Mouse (Mus musculus) embryonic stem cell, embryonic (primary cell): ENCODE data around the gene Rps12-ps3.

Source experiments
- CTCF ChIA-PET, 4 experiments: fragments of 300-600 bp in 2 of 4; fragments of 350-600 bp in 2 of 4; sonication (Branson Sonifier 250); formaldehyde crosslinking; loops; one replicate each; lab custom pipeline; 2022; ENCODE audit warnings: inconsistent platforms in 2 of 4; lab: Charles Lee
- POLR2A ChIA-PET, 4 experiments: fragments of 300-600 bp in 2 of 4; fragments of 350-600 bp in 2 of 4; sonication (Branson Sonifier 250); formaldehyde crosslinking; loops; one replicate each; lab custom pipeline; 2022; ENCODE audit warnings: antibody characterized with exemption in 4 of 4, inconsistent platforms in 1 of 4; lab: Charles Lee

The Rps12-ps3 gene

DNA sequence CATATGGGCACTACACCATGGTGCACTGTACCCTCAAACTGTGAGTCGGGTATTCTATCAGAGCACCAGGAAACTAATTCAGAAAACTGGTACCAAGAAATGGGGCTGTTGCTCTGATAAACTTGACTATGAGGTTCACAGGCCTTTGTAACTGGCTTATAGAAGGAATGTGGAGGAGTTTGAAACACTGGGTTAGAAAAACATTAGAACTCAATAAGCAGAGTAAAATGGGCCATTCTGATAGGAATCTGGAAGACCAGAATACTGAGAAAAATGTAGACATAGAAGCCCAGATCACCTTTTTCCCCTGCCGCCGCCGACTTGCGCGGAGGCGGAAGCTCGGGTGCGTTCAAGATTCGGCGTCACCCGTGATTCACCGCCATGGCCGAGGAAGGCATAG lies at the start of gene Rps12-ps3:
TSS of gene Rps12-ps3 (plus strand) at position 301 of the 400 bp plus-strand sequence.
- POLR2A ChIA-PET = no interaction called here

DNA sequence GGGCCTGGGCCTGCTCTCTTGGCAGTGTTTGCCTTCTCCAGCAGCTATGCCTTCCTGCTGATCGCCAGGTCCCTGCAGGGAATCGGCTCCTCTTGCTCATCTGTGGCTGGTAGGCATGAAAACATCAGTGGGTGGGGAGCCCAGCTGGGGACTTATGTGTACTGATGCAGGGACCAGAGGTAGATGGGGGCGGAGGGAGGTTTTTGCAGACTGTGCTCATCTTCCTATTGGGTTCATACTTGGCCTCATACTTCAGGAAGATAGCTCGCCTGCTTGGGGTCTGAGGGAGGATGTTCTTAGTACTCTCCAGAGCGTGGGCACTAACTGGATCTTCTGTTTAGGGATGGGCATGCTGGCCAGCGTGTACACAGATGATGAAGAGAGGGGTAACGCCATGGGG lies 48.9 kb upstream of the Rps12-ps3 start:
- CTCF ChIA-PET = interaction anchor here in 1 of 4 experiments (1.2 kb wide), 1 partner anchor 33 kb away, joined by 3 read pairs; no protein-coding TSS in a partner anchor
- POLR2A ChIA-PET = interaction anchor here in 1 of 4 experiments (0.6 to 1.4 kb wide), 2 partner anchors 9 to 384 kb away, joined by 3 to 6 read pairs; no protein-coding TSS in a partner anchor

More for the DNA sequence above, at the start of gene Rps12-ps3:
- CTCF ChIA-PET = no interaction called here

DNA sequence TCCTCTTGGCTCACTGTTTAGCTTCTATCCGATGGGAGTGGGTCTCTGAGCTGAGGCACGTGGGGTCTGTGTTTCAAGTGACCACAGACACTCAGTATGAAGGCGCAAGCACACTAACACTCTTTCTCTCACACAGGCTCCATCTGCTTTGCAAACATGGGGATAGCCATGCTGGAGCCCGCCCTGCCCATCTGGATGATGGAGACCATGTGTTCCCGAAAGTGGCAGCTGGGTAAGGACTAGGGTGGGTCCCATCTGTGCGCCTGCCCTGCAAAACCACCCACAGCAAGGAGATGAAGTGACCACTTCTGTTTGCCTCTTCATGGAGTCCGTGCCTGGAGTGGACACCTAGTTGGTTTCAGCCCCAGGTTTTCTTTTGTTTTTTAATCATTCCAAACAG lies 45.7 kb upstream of the Rps12-ps3 start:
- ChIA-PET POLR2A (interaction anchor here in 1 of 4 experiments (2.0 kb wide), 1 partner anchor 10 kb away, joined by 8 read pairs; no protein-coding TSS in a partner anchor), CTCF (interaction anchor here in 2 of 4 experiments (1.0 kb wide), 2 partner anchors 37 kb away, joined by 3 to 4 read pairs; no protein-coding TSS in a partner anchor)

DNA sequence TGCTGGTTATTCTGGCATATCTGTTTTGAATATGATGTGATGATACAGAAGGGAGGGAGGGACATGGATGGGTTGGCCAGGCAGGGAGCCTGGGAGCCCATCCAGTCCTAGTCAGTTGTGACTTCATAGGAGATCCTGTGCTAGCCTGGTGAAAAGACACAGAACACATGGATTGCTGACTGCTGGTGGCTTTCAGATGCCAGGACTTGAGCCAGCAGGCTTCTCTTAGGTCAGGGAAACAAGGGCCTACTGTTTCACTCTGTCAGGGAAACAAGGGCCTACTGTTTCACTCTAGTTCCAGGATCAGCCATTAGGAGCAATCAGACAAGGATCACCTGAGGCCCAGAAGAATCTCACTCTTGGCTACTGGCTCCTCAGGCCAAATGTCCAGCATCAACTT lies 41.2 kb upstream of the Rps12-ps3 start:
- POLR2A ChIA-PET = interaction anchor here in 2 of 4 experiments (0.5 to 2.2 kb wide), 3 partner anchors 9 to 307 kb away, joined by 3 to 7 read pairs (median 4); no protein-coding TSS in a partner anchor
- CTCF ChIA-PET = interaction anchor here in 1 of 4 experiments (0.7 kb wide), 1 partner anchor 41 kb away, joined by 4 read pairs; no protein-coding TSS in a partner anchor

DNA sequence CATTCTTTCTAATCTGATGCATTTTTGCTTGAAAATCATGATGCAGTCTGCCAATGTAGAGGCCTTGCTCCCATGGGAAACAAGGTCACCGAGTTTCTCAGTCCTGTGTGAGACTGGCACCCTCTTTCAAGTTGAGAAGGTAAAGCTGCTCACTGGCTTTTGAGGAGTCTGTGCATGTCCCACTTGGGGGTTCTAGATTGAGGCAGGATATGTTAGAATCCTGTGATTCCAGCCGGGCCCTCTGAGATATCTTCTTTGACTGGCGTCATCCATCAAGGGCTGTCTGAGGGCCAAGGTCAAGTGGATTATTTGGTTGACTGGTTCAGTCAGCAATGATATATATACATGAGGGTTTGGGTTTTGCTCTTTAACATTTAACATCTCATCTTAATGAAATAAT lies 40.1 kb upstream of the Rps12-ps3 start:
- ChIA-PET POLR2A (no interaction called here), CTCF (no interaction called here)

DNA sequence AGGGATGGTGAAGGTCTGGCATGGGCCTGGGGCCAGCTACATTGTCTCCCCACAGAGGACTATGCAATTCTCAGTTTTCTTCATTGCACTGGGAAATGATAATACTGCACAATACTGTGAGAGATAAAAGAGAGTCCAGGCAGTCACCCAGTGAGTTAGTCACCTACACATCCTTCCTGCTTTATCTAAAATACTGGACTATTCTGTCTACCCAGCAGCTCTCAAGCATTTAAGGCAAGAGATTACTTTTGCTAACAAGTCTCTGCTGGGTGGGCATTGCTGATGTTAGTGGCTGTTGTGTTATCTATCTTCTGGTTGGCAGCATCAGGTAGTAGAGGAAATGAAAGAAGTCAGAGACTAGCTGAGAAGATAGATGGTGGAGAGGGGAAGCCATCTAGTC lies 33.0 kb upstream of the Rps12-ps3 start:
- ChIA-PET POLR2A (no interaction called here), CTCF (interaction anchor here in 1 of 4 experiments (0.6 kb wide), 1 partner anchor 10 kb away, joined by 5 read pairs; no protein-coding TSS in a partner anchor)

DNA sequence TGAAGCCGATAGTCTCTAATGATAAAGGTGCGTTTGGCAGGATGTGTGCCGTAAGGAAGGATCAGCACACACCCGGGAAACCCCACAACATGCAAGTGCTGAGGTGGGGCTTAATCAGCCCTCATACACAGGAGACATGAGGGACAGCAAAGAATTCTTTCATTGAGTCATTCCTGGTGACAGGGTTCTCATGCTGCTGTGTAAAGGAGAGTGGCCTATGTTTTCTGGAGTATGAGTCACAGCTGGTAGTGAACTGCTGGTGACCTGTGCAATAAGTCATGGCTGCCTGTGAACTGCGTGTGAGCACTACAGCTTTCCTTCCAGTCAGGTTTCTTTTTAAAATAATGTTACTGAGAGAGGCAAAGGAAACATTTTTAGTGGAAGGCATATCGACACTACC lies 32.3 kb upstream of the Rps12-ps3 start:
- POLR2A ChIA-PET = interaction anchor here in 2 of 4 experiments (0.7 to 2.0 kb wide), 4 partner anchors 9 to 345 kb away, joined by 4 to 7 read pairs (median 4); no protein-coding TSS in a partner anchor

DNA sequence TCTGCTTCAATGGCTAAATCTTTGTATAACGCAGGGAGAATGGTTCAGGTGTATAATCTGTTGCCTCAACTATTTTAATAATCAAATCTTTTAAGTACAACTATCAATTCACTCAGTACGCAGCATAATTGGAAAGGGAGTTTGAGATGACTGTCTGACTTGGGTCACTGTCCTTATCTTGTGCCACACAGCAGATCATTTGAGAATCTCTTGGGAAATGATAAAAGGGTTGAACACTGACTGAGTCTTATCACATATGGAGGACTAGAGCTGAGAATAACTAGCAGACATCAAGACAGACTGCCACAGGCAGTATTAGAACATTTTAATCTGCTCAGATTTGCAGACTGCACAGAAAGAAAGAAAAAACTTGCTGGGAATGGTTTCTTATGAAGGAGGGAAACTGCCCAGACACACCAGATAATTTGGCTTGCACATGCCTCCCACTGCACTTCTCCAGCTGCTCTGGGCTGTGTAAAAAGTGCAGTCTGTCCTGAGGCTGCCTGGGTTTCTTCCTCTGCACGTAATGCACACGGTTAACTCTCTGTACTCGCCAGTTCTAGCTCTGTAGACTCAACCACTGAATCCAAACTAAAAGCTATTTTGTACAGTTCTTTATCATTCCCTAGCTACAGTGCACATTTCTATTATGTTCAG lies 29.8 kb upstream of the Rps12-ps3 start:
- ChIA-PET CTCF (interaction anchor here in 1 of 4 experiments (1.0 to 2.5 kb wide), 2 partner anchors 53 kb away, joined by 5 to 10 read pairs; no protein-coding TSS in a partner anchor), POLR2A (no interaction called here)

More for the DNA sequence above, 32.3 kb upstream of the Rps12-ps3 start:
- CTCF ChIA-PET = interaction anchor here in 2 of 4 experiments (1.3 to 2.5 kb wide), 2 partner anchors 50 kb away, joined by 3 to 10 read pairs; no protein-coding TSS in a partner anchor

DNA sequence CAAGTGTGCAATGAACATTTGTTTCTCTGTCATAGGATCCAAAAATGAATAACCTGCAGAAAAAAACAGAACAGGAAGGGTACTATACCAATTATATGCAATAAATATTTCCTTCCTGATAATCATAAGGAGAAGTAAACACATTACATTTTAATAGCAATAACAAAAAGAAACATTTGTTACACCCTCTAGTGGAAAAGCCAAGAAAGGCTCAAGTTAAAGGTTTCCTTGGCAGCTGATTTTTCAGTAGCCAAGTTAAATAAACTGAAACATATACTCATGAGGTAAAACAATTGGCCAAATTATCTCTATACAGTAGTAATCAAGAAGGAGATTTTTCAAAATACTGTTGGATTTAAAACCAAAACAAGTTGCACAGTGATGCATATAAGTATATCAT lies 6.8 kb upstream of the Rps12-ps3 start:
- CTCF ChIA-PET = interaction anchor here in 2 of 4 experiments (0.5 to 1.3 kb wide), 3 partner anchors 8 to 509 kb away, joined by 3 to 5 read pairs (median 4); no protein-coding TSS in a partner anchor
- POLR2A ChIA-PET = no interaction called here

DNA sequence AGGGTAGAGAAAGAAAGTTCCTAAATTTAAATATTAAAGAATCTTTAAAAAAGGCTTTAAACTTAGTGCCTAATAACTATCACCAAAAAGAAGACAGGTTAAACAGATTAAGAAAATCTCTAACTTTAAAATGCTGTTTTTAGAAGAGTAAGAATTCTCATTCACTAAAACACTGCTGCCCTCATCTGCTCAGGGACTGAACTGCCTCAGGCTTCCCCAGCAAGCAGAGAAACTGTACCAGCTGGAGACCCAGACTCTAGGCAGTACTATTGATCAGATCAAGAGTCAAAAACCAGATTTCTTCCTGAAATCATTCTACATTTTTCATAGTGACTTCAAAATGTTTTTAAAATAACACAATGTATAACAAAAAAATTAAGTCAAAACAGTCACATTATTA lies 5.5 kb upstream of the Rps12-ps3 start:
- ChIA-PET POLR2A (no interaction called here), CTCF (interaction anchor here in 2 of 4 experiments (1.0 kb wide), 2 partner anchors 77 kb away, joined by 4 to 5 read pairs; no protein-coding TSS in a partner anchor)

DNA sequence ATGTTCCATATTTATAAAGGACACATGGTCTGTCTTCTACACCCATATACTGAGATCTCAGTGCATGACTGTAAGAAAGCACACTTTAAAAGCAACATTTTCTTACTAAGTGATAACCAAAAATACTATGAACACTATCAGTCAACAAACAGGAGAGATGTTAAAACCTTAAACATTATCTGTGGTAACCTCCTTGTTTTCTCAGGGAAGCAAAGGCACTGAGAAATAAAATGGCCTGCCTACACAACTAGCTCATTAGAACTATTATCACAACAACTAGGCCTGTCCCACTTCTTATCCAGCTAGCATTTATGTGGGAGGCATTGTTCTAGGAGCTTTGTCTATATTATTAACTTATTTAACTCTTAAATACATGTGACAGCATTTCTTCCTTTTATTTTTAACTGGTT lies 8.7 kb downstream of the Rps12-ps3 start:
- ChIA-PET CTCF (no interaction called here), POLR2A (no interaction called here)

DNA sequence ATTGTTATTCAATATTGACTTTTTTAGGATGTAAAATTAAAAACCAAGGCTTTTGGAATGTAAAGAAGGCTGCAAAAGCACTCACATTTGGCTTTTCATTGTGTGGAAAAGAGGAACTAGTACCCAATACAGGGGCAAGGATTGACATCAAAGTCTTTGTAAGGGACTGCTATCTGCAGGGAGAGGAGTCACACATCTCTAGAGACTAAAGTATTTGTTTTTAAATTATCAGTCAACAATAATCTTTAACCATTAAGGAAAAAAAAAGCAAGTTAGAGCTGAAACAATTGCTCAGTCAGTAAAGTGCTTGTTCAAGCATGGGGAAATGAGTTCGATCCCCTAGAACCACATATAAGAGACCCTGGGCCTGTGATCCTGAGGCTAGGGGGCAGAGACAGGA lies 14.6 kb downstream of the Rps12-ps3 start:
- POLR2A ChIA-PET = interaction anchor here in 2 of 4 experiments (1.9 to 2.5 kb wide), 2 partner anchors 8 kb away, joined by 6 to 7 read pairs; partner anchors contain the start of gene Pdzd8 (in 1 of the 2)
- CTCF ChIA-PET = no interaction called here

DNA sequence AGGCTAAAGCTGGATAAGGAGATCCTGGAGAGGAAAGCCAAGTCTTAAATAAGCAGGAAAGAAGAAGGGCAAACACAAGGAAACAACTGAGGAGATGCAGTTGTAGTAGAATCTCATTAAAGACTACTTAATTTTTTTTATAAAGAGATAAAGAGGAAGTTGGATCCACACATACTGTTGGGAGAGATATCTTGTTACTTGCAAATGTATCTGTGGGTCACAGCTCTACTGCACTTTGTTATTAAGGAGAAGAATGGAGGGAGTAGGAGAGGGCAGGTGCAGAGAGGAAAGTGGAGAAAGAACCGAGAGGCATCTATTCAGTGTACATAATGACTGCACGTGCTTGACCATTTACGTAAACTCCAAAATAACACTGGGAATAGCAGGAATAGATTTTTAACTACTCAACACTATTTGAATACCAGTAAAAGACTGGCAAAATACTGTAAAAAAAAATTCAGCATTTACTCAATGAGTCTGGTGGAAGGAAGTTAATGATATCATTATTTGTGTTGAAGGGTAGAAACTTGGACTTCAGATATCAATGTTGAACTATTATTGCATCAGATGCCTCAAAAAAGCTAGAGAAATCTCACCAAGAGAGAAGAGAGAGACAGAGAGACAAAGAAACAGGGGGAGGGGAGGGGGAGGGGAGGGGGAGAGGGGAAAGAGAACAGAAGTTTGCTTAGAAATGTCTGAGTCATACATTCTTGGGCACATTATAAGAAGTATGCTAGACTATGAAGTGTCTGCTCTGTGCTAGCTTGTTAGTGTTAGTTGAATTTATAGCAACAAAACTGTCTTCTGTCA lies 16.0 kb downstream of the Rps12-ps3 start:
- ChIA-PET CTCF (no interaction called here), POLR2A (interaction anchor here in 2 of 4 experiments (0.6 kb wide), 3 partner anchors 34 to 221 kb away, joined by 3 to 8 read pairs (median 3); no protein-coding TSS in a partner anchor)

DNA sequence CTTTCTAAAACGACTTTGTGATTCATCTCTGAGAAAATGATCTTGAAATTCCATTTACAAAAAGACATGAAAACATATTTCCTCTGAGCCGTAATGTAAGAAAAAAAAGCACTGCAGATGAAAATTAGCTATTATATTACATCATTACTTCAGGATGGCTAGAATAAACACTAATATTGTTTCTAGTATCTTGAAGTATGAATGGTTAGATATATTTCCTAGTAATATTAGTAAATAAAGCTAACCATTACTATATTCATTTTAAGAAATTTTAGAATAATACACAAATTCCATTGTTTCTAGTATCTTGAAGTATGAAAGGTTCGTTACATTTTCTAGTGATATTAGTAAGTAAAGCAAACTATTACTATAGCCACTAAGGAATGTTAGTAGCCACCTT lies 17.8 kb downstream of the Rps12-ps3 start:
- POLR2A ChIA-PET = interaction anchor here in 1 of 4 experiments (1.3 to 2.0 kb wide), 2 partner anchors 10 to 17 kb away, joined by 4 to 5 read pairs; no protein-coding TSS in a partner anchor
- CTCF ChIA-PET = no interaction called here

DNA sequence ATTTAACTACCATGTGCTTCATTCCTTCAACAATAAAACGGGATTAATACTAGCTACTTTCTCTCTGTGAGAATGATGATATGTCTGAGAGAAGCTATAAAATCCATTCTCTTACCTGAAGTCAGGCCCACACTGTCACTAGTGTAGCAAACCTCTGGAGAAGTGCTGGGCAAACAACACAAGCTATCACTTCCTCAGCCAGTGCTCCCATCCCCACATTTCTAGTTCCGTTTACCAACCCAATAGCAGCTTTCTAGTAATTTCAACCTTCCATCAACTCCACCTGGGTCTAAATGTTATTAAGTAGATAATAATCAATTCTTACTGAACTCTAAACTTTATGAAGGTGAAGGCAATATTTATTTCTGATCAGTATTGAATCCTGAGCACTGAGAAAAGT lies 20.9 kb downstream of the Rps12-ps3 start:
- CTCF ChIA-PET = interaction anchor here in 1 of 4 experiments (0.6 kb wide), 1 partner anchor 127 kb away, joined by 4 read pairs; no protein-coding TSS in a partner anchor
- POLR2A ChIA-PET = interaction anchor here in 1 of 4 experiments (0.9 kb wide), 1 partner anchor 11 kb away, joined by 5 read pairs; no protein-coding TSS in a partner anchor

DNA sequence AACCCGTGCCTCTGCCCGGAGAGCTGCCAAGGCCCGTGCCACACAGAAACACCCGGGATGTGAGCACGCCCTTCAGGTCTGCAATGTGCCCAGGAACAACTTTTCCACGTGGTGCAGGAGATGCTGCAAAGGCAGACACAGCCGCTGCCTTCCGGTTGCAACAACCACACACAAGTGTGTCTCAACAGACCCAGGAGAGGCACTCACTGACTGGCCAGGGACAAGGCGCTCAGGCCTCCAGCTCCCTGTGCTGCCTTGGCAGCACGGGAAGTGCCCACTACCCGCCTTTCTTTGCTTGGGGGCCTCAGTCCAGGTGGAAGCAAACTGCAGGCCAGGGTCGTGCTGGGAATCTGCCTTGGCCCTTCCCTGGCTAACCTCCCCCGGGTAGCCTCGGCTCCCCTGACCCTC lies 22.2 kb downstream of the Rps12-ps3 start:
- ChIA-PET POLR2A (interaction anchor here in 2 of 4 experiments (0.7 to 1.8 kb wide), 7 partner anchors 9 to 1237 kb away, joined by 3 to 7 read pairs (median 4); partner anchors contain the start of gene Cacul1 (in 1 of the 2)), CTCF (interaction anchor here in 2 of 4 experiments (0.7 to 1.8 kb wide), 2 partner anchors 105 kb away, joined by 3 to 6 read pairs; no protein-coding TSS in a partner anchor)

DNA sequence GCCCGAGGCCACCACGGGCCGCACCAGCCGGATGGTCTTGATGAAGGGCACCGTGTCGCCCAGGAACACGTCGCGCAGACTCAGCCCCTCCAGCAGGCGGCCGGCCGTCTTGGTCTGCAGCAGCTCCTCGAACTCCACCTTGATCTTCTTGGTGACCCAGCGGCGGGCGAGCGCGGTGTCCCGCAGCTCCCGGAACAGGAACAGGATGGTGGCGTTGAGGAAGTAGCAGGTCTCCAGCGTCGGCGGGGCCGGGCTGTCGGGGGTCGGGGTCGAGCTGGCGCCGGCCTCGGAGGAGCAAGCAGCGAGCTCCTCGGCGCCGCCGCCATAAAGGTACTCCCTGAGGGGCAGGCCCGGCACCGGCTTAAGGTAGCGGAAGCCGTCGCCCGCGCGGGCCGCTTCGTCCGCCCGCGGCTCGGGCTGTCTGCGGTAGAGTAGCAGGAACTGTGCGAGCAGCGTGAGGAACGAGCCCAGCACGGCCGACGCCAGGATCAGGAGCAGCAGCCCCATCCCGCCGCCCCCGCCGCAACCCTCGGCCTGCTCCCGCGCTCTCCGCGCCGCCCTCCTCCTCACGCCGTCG lies 23.1 kb downstream of the Rps12-ps3 start:
- POLR2A ChIA-PET = interaction anchor here in 2 of 4 experiments (0.7 to 1.8 kb wide), 7 partner anchors 10 to 1236 kb away, joined by 3 to 7 read pairs (median 4); partner anchors contain the start of gene Cacul1 (in 1 of the 2)
- CTCF ChIA-PET = interaction anchor here in 3 of 4 experiments (0.7 to 1.8 kb wide), 3 partner anchors 43 to 106 kb away, joined by 3 to 6 read pairs (median 3); no protein-coding TSS in a partner anchor
